Mouse (Mus musculus): Measurements from ENCODE around the gene Gm9918. TPM values are rescaled to one million over a fixed set of nuclear protein-coding genes. Genes with fewer than 3 reads are reported as not detected.

Gm9918 gene
- total RNA-seq, 2 experiments from 2014 or later: not detected

Other genes starting within 250 kb of the Gm9918 start
- gene Krt18, start 242.4 kb upstream of the Gm9918 start, total RNA-seq (2015): 0.22 and 0.23 TPM in 2 replicates
- 0.89 and 1.7 TPM in 2 replicates for gene Krt18, start 242.4 kb upstream of the Gm9918 start, total RNA-seq (2017)
- gene Eif4b, start 196.8 kb upstream of the Gm9918 start, total RNA-seq (2015): 78.2 and 82.3 TPM in 2 replicates
- 199 and 204 TPM in 2 replicates for gene Eif4b, start 196.8 kb upstream of the Gm9918 start, total RNA-seq (2017)
- 0.32 and 1.9 TPM in 2 replicates for gene Tns2, start 170.2 kb upstream of the Gm9918 start, total RNA-seq (2015)
- gene Tns2, start 170.2 kb upstream of the Gm9918 start, total RNA-seq (2017): 0.07 TPM in 1 of 2 replicates, not detected in the other
- gene Spryd3, start 134.3 kb upstream of the Gm9918 start, total RNA-seq (2015): 6.1 and 7.5 TPM in 2 replicates
- gene Spryd3, start 134.3 kb upstream of the Gm9918 start, total RNA-seq (2017): 20.6 and 22.6 TPM in 2 replicates
- 1.3 TPM in 1 of 2 replicates, not detected in the other for gene Igfbp6, start 126.2 kb upstream of the Gm9918 start, total RNA-seq (2015)
- gene Igfbp6, start 126.2 kb upstream of the Gm9918 start, total RNA-seq (2017): not detected in 2 replicates
- 0.78 and 0.82 TPM in 2 replicates for gene Soat2, start 120.0 kb upstream of the Gm9918 start, total RNA-seq (2015)
- gene Soat2, start 120.0 kb upstream of the Gm9918 start, total RNA-seq (2017): 0.89 and 1.1 TPM in 2 replicates
- 27.7 and 38.0 TPM in 2 replicates for gene Zfp740, start 67.3 kb upstream of the Gm9918 start, total RNA-seq (2015)
- gene Zfp740, start 67.3 kb upstream of the Gm9918 start, total RNA-seq (2017): 39.9 and 48.4 TPM in 2 replicates
- 5.6 and 9.3 TPM in 2 replicates for gene Csad, start 65.8 kb upstream of the Gm9918 start, total RNA-seq (2015)
- gene Csad, start 65.8 kb upstream of the Gm9918 start, total RNA-seq (2017): 8.6 and 15.4 TPM in 2 replicates
- gene Itgb7, start 38.6 kb upstream of the Gm9918 start, total RNA-seq (2015): 638 and 660 TPM in 2 replicates
- 1,192 and 1,305 TPM in 2 replicates for gene Itgb7, start 38.6 kb upstream of the Gm9918 start, total RNA-seq (2017)
- gene Rarg, start 13.0 kb upstream of the Gm9918 start, total RNA-seq (2015): 34.6 and 39.9 TPM in 2 replicates
- gene Rarg, start 13.0 kb upstream of the Gm9918 start, total RNA-seq (2017): 30.8 and 31.9 TPM in 2 replicates
- 49.8 and 64.3 TPM in 2 replicates for gene Mfsd5, start 8.9 kb downstream of the Gm9918 start, total RNA-seq (2015)
- 34.8 and 35.1 TPM in 2 replicates for gene Mfsd5, start 8.9 kb downstream of the Gm9918 start, total RNA-seq (2017)
- gene Espl1, start 25.7 kb downstream of the Gm9918 start, total RNA-seq (2015): 26.3 and 37.4 TPM in 2 replicates
- gene Espl1, start 25.7 kb downstream of the Gm9918 start, total RNA-seq (2017): 15.2 and 30.9 TPM in 2 replicates
- 385 and 398 TPM in 2 replicates for gene Pfdn5, start 55.6 kb downstream of the Gm9918 start, total RNA-seq (2015)
- gene Pfdn5, start 55.6 kb downstream of the Gm9918 start, total RNA-seq (2017): 347 and 441 TPM in 2 replicates
- gene Myg1, start 61.1 kb downstream of the Gm9918 start, total RNA-seq (2015): 28.4 and 28.6 TPM in 2 replicates
- 47.8 and 52.2 TPM in 2 replicates for gene Myg1, start 61.1 kb downstream of the Gm9918 start, total RNA-seq (2017)
- 67.5 and 75.2 TPM in 2 replicates for gene Aaas, start 80.2 kb downstream of the Gm9918 start, total RNA-seq (2015)
- 64.3 and 100 TPM in 2 replicates for gene Aaas, start 80.2 kb downstream of the Gm9918 start, total RNA-seq (2017)
- gene Sp7, start 96.6 kb downstream of the Gm9918 start, total RNA-seq (2015): not detected in 2 replicates
- not detected in 2 replicates for gene Sp7, start 96.6 kb downstream of the Gm9918 start, total RNA-seq (2017)
- gene Sp1, start 135.6 kb downstream of the Gm9918 start, total RNA-seq (2015): 68.3 and 71.8 TPM in 2 replicates
- gene Sp1, start 135.6 kb downstream of the Gm9918 start, total RNA-seq (2017): 64.1 and 72.2 TPM in 2 replicates
- not detected in 2 replicates for gene Amhr2, start 174.8 kb downstream of the Gm9918 start, total RNA-seq (2015)
- gene Amhr2, start 174.8 kb downstream of the Gm9918 start, total RNA-seq (2017): not detected in 2 replicates
- 306 and 344 TPM in 2 replicates for gene Prr13, start 188.5 kb downstream of the Gm9918 start, total RNA-seq (2015)
- gene Prr13, start 188.5 kb downstream of the Gm9918 start, total RNA-seq (2017): 197 and 215 TPM in 2 replicates
- 705 and 801 TPM in 2 replicates for gene Pcbp2, start 200.0 kb downstream of the Gm9918 start, total RNA-seq (2015)
- 156 and 205 TPM in 2 replicates for gene Pcbp2, start 200.0 kb downstream of the Gm9918 start, total RNA-seq (2017)
- gene Gm10337, start 233.2 kb downstream of the Gm9918 start, total RNA-seq (2015): not detected in 2 replicates
- not detected in 2 replicates for gene Gm10337, start 233.2 kb downstream of the Gm9918 start, total RNA-seq (2017)
- gene Map3k12, start 246.5 kb downstream of the Gm9918 start, total RNA-seq (2015): 0.09 and 0.27 TPM in 2 replicates
- gene Map3k12, start 246.5 kb downstream of the Gm9918 start, total RNA-seq (2017): 0.33 and 0.85 TPM in 2 replicates
- 10.7 and 14.1 TPM in 2 replicates for gene Tarbp2, start 247.6 kb downstream of the Gm9918 start, total RNA-seq (2015)
- gene Tarbp2, start 247.6 kb downstream of the Gm9918 start, total RNA-seq (2017): 19.4 and 21.2 TPM in 2 replicates

All from megakaryocyte, adult 5-6 weeks (primary cell).